ENCODE assay signal across 9 mouse cellular contexts in the genomic region with DNA sequence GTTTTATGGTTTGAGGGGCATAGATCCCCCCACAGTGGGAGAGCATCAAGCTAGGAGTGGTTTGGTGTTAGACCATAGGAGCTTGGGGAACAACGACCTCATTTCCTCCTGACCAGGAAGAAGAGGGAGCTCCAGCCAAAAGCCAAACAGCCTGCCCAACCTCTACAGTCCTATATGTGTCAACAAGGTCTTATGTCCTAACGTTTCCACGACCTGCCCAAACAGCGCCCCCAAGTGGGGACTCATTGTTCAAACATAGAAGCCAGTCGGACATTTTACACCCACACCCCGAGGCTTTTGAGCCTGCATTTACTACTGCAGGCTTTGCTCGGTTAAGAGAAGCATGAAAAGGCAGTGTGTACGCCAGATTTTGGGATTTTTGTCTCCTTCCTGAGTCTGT.
DNase-seq lines count a peak whose midpoint lies in the region; ATAC-seq and TF ChIP-seq lines count a peak whose summit lies in the region.
"Had no signal": no experiment of that assay in that cellular context is flagged by ENCODE, and none has a peak within 500 bp of the region (broad histone marks: within the 10 kb centered on the region; RNA-seq: fewer than 3 reads in every experiment).

No protein-coding gene starts in this region.

- no peak overlapping the region for H3K4me3 ChIP-seq in heart, adult 2 months
- no peak overlapping the region for H3K4me3 ChIP-seq in liver, postnatal 0 days (ENCODE audit: low read depth, low read length)
- H3K4me3 ChIP-seq in kidney, embryonic 15.5 days (replicated peaks): no peak overlapping the region
- H3K4me3 ChIP-seq: liver, embryonic 13.5 days had no signal

- no peaks in the 10 kb centered on the region for H3K9me3 ChIP-seq in liver, postnatal 0 days (ENCODE audit: low read length)
- no peaks in the 10 kb centered on the region for H3K9me3 ChIP-seq in kidney, embryonic 15.5 days (replicated peaks)
- H3K9me3 ChIP-seq: liver, embryonic 13.5 days had no signal

- H3K36me3 ChIP-seq in heart, adult 2 months (ENCODE audit: control insufficient read depth, insufficient read depth, low read length): no peaks in the 10 kb centered on the region
- no peaks in the 10 kb centered on the region for H3K36me3 ChIP-seq in liver, postnatal 0 days (replicated peaks; ENCODE audit: insufficient read depth, low read length)
- H3K36me3 ChIP-seq in kidney, embryonic 15.5 days: no peaks in the 10 kb centered on the region
- H3K36me3 ChIP-seq: liver, embryonic 13.5 days had no signal

- H3K27ac ChIP-seq in heart, adult 2 months: no peak overlapping the region
- no peak overlapping the region for H3K27ac ChIP-seq in liver, postnatal 0 days (ENCODE audit: low read depth)
- no peak overlapping the region for H3K27ac ChIP-seq in kidney, embryonic 15.5 days
- H3K27ac ChIP-seq: liver, embryonic 13.5 days had no signal

- 40% methylated on average over 8 of the region's 8 CpGs for WGBS in heart, adult 2 months
- 36% methylated on average over 8 of the region's 8 CpGs for WGBS in liver, postnatal 0 days (ENCODE audit: insufficient replicate concordance)
- WGBS in kidney, embryonic 15.5 days: 52% methylated on average over 8 of the region's 8 CpGs

- H3K4me2 ChIP-seq in liver, postnatal 0 days (ENCODE audit: low read depth, low read length): no peak overlapping the region
- H3K4me2 ChIP-seq in kidney, embryonic 15.5 days: no peak overlapping the region
- H3K4me2 ChIP-seq: liver, embryonic 13.5 days had no signal

- no peak for ATAC-seq in liver, postnatal 0 days
- ATAC-seq in kidney, embryonic 15.5 days (replicated peaks; ENCODE audit: low FRiP score): no peak

- no peaks in the 10 kb centered on the region for H3K27me3 ChIP-seq in heart, adult 2 months (ENCODE audit: control insufficient read depth, insufficient read depth, low read length)
- H3K27me3 ChIP-seq in liver, postnatal 0 days (ENCODE audit: insufficient read depth, low read length): no peaks in the 10 kb centered on the region
- no peaks in the 10 kb centered on the region for H3K27me3 ChIP-seq in kidney, embryonic 15.5 days
- H3K27me3 ChIP-seq: liver, embryonic 13.5 days had no signal

- intact Hi-C loops in heart, adult 2 months (cut with DNase I): no loop called here

- TF ChIP-seq CTCF in heart, adult 2 months (IDR thresholded peaks at IDR 0.05): peak; percentile 40
- peak; percentile 58 for TF ChIP-seq CTCF in liver, postnatal 0 days (IDR thresholded peaks at IDR 0.05; ENCODE audit: low read depth)

- H3K79me2 ChIP-seq in heart, adult 2 months (replicated peaks; ENCODE audit: control insufficient read depth, insufficient read depth, low read length): no peaks in the 10 kb centered on the region

- no peak for TF ChIP-seq POLR2A in heart, adult 2 months (IDR thresholded peaks at IDR 0.05; ENCODE audit: insufficient read depth, low read depth, low read length)

- no peaks in the 10 kb centered on the region for H3K4me1 ChIP-seq in heart, adult 2 months (ENCODE audit: control insufficient read depth, insufficient read depth, low read length)
- H3K4me1 ChIP-seq in liver, postnatal 0 days (ENCODE audit: insufficient read depth): no peaks in the 10 kb centered on the region
- H3K4me1 ChIP-seq in kidney, embryonic 15.5 days: no peaks in the 10 kb centered on the region
- H3K4me1 ChIP-seq: liver, embryonic 13.5 days had no signal

- DNase-seq in heart, adult 2 months: no peak
- DNase-seq in heart, adult 9 months (ENCODE audit: low spot score in 2 of 2): no peak
- peak; percentile 50 for DNase-seq in thymus, postnatal 14 days
- DNase-seq in thymus, adult 18-20 months: no peak
- DNase-seq in liver, postnatal 0 days: peak; percentile 56
- peak; percentile 17 for DNase-seq in yolk sac, embryonic 10.5 days (ENCODE audit: low spot score)
- DNase-seq in Muller cell, postnatal 12 days (ENCODE audit: inconsistent ontology term): no peak
- DNase-seq: liver, embryonic 13.5 days had no signal

- H3K9ac ChIP-seq in heart, adult 2 months (ENCODE audit: low read depth, low read length): no peak overlapping the region
- H3K9ac ChIP-seq in liver, postnatal 0 days (replicated peaks): no peak overlapping the region
- no peak overlapping the region for H3K9ac ChIP-seq in kidney, embryonic 15.5 days
- H3K9ac ChIP-seq: liver, embryonic 13.5 days had no signal

- no peak for TF ChIP-seq EP300 in heart, adult 2 months (IDR thresholded peaks at IDR 0.05; ENCODE audit: insufficient read depth, low read depth, low read length)
- no peak for TF ChIP-seq EP300 in liver, postnatal 0 days (IDR thresholded peaks at IDR 0.05; ENCODE audit: low read depth)

Comparison
In these comparisons a context has a peak if more than half of its experiments do, and no peak if none do; other contexts are left out.
1. DNase-seq: peak in thymus, postnatal 14 days (single experiment), liver, postnatal 0 days (single experiment) and yolk sac, embryonic 10.5 days (single experiment); none in heart, adult 2 months (0 of 2), heart, adult 9 months (0 of 2), thymus, adult 18-20 months (0 of 2) and Muller cell, postnatal 12 days (single experiment).